Mouse (Mus musculus): ENCODE measurements at regions not wholly inside any gene's neighbourhood (a gene's known extent, or its start where the extent isn't known, plus 50 kb on each side); places are given as distances from the start of the nearest gene placed in this dataset.

DNA sequence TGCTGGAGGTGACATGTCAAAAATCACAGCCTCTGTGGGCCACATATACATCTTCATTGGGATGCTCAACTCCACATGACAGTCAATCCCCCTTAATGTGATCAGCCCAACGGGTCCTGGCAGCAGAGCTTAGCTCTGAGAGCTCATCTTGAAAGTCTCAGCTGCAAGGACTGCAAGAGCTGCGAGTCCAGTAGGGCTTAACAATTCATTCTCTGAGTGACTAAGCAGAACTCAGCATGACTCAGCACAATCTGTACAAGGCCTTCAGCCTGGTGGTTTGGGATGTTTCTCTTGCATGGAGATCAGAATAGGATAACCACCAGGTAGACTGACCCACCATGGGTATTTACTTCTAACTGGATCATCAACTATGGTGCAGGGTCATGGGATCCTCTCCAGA is 399.2 kb upstream of the Cdh5 start:
- TF ChIP-seq CTCF (IDR thresholded peaks at IDR 0.05; ENCODE audit: low read depth) (no peak), EP300 (IDR thresholded peaks at IDR 0.05; ENCODE audit: low read depth) (no peak)
